Mouse (Mus musculus) hindbrain, embryonic 16.5 days (tissue): Measurements from ENCODE around the gene Limch1. TPM values are rescaled to one million over a fixed set of nuclear protein-coding genes. Genes with fewer than 3 reads are reported as not detected.

Experiments
- ATAC-seq: fragments of 200-750 bp; cut with Nextera tagmentation; 2 replicates; pipeline ENCODE4 v1.8.0; 2017; ENCODE audit warnings: moderate TSS enrichment, moderate library complexity
- H3K27ac ChIP-seq: fragments of 300-500 bp; sonication (generic); 2 replicates; pipeline ENCODE4 v1.5.1; 2014; ENCODE audit warnings: low read depth, mild to moderate bottlenecking, control low read depth, low read length, moderate library complexity
- H3K27me3 ChIP-seq: fragments of 300-500 bp; sonication (generic); replicated peaks from 2 replicates; pipeline ENCODE4 v1.6.1; 2014; ENCODE audit warnings: low read length; ENCODE audit not compliant: control insufficient read depth, insufficient read depth
- H3K36me3 ChIP-seq: fragments of 300-500 bp; sonication (generic); 2 replicates; pipeline ENCODE4 v1.6.1; 2014; ENCODE audit warnings: mild to moderate bottlenecking, low read length, moderate library complexity, mixed read lengths; ENCODE audit not compliant: control insufficient read depth, insufficient read depth
- H3K4me1 ChIP-seq: fragments of 300-500 bp; sonication (generic); 2 replicates; pipeline ENCODE4 v1.6.1; 2014; ENCODE audit warnings: low read depth, low read length; ENCODE audit not compliant: control insufficient read depth, insufficient read depth
- H3K4me2 ChIP-seq: fragments of 300-500 bp; sonication (generic); 2 replicates; pipeline ENCODE4 v1.6.1; 2014; ENCODE audit warnings: mild to moderate bottlenecking, low read length, control low read depth, moderate library complexity
- H3K4me3 ChIP-seq: fragments of 300-500 bp; sonication (generic); 2 replicates; pipeline ENCODE4 v1.5.1; 2014; ENCODE audit warnings: mild to moderate bottlenecking, low read length, control low read depth, moderate library complexity
- H3K9ac ChIP-seq: fragments of 300-500 bp; sonication (generic); 2 replicates; pipeline ENCODE4 v1.6.1; 2014; ENCODE audit warnings: low read depth, mild to moderate bottlenecking, control low read depth, low read length, moderate library complexity
- H3K9me3 ChIP-seq: fragments of 300-500 bp; sonication (generic); 2 replicates; pipeline ENCODE4 v1.6.1; 2014; ENCODE audit warnings: mild to moderate bottlenecking, low read length, moderate library complexity; ENCODE audit not compliant: control insufficient read depth
- WGBS: fragments of 180-500 bp; shearing (Covaris S2); extraction: QIAGEN DNeasy Blood & Tissue Kit; methylation state at CpG from one replicate; pipeline ENCODE4 v1.1.7; 2014; 5-methylcytosine and 5-hydroxymethylcytosine counted together
- polyA plus RNA-seq: library from polyadenylated mRNA; unstranded; fragments of >200 nt; fragmentation: Nextera tagmentation; extraction: Ambion mirVana; gene quantifications from 2 replicates; pipeline ENCODE4 v1.2.1, GENCODE M21; 2015

Limch1 gene
- polyA plus RNA-seq, 1 experiment from 2014 or later = 48.4 TPM

- H3K36me3 ChIP-seq = no peaks in the 10 kb centered on the region
- H3K4me1 ChIP-seq = peaks cover 19% of the 10 kb centered on the region
- ATAC-seq = 0 out of 2 replicates have a peak, but pooled peaks have one; percentile 15
- no peaks in the 10 kb centered on the region for H3K9me3 ChIP-seq
- H3K4me3 ChIP-seq = peak overlapping the region; percentile 15
- peak overlapping the region; percentile 20; the same call in 1 of the 2 replicates for H3K27ac ChIP-seq
- H3K27me3 ChIP-seq = no peaks in the 10 kb centered on the region
- WGBS = 45% methylated on average over 19 of the region's 19 CpGs
- peak overlapping the region; percentile 58 for H3K4me2 ChIP-seq
- peak overlapping the region; percentile 51 for H3K9ac ChIP-seq
These were observed 223.5 kb downstream of the Limch1 start for GRCm38 (mm10) chr5:66968925-66969711.

- H3K27ac ChIP-seq = no peak overlapping the region
- H3K27me3 ChIP-seq = no peaks in the 10 kb centered on the region
- 83% methylated on average over 8 of the region's 8 CpGs for WGBS
- H3K4me3 ChIP-seq = no peak overlapping the region
- no peak overlapping the region for H3K9ac ChIP-seq
- H3K4me1 ChIP-seq = peaks cover 4% of the 10 kb centered on the region; the same call in 1 of the 2 replicates
- H3K9me3 ChIP-seq = no peaks in the 10 kb centered on the region
- H3K36me3 ChIP-seq = peaks cover 9% of the 10 kb centered on the region
- ATAC-seq = 0 out of 2 replicates have a peak, but pooled peaks have one; percentile 32
- H3K4me2 ChIP-seq = no peak overlapping the region
These were observed 230.0 kb downstream of the Limch1 start for GRCm38 (mm10) chr5:66975621-66976020.

- ATAC-seq = peak; percentile 92
- Histone ChIP-seq H3K4me1 (peaks cover 4% of the 10 kb centered on the region; the same call in 1 of the 2 replicates), H3K9ac (no peak overlapping the region), H3K4me3 (no peak overlapping the region), H3K27me3 (no peaks in the 10 kb centered on the region), H3K4me2 (peak overlapping the region; percentile 17; the same call in 1 of the 2 replicates), H3K36me3 (peaks cover 6% of the 10 kb centered on the region), H3K27ac (peak overlapping the region; percentile 25), H3K9me3 (no peaks in the 10 kb centered on the region)
- 47% methylated on average over 19 of the region's 19 CpGs for WGBS
These were observed 233.9 kb downstream of the Limch1 start for GRCm38 (mm10) chr5:66979332-66980218.

DNA sequence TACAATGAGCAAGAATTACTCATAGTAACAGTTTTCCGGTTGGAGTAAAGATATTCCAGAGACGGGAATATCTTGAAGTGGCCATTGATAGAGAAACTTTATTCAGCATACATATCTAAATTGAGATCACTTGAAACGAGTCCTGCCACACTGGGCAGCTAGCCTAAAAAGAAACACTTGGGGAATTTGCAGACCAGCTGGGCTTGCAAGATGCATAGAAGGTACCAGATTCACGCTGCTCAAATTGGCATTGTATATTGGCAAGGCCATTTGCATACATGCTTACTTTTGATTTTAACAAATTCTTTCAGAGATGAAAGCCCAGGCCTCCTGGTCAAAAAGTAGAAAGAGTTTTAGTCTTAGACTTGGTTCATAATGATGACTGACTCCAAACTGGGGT lies 235.2 kb downstream of the Limch1 start:
- no peaks in the 10 kb centered on the region for H3K9me3 ChIP-seq

DNA sequence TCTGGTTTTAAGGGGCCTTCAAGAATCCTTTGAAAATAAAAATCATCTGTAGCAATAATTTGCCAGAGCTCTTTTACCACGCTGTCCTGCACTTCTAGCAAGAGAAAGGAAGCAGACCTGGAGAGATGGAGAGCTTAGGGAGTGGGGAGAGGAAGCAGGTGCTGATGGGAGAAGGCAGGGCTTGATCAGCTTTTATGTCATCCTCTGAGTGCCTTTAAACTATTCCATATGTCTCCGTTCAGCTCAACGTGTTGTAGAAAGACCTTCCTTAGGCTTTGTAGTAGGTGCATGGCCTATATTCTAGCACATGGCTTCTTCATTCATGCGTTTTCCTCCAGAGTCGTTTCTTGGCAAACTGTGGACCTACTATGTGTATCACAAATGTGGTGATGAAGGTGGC lies 237.5 kb downstream of the Limch1 start:
- no peaks in the 10 kb centered on the region for H3K27me3 ChIP-seq
- H3K9me3 ChIP-seq = no peaks in the 10 kb centered on the region
- ATAC-seq = no peak
- peaks cover 4% of the 10 kb centered on the region; the same call in 1 of the 2 replicates for H3K4me1 ChIP-seq
- H3K4me2 ChIP-seq = no peak overlapping the region
- no peak overlapping the region for H3K4me3 ChIP-seq
- 84% methylated on average over 5 of the region's 5 CpGs for WGBS
- no peak overlapping the region for H3K9ac ChIP-seq
- no peak overlapping the region for H3K27ac ChIP-seq
- no peaks in the 10 kb centered on the region for H3K36me3 ChIP-seq

More for the DNA sequence above, 235.2 kb downstream of the Limch1 start:
- ATAC-seq = no peak
- peaks cover 4% of the 10 kb centered on the region; the same call in 1 of the 2 replicates for H3K4me1 ChIP-seq
- H3K27me3 ChIP-seq = no peaks in the 10 kb centered on the region
- WGBS = 72% methylated on average over 4 of the region's 4 CpGs
- no peak overlapping the region for H3K9ac ChIP-seq
- H3K36me3 ChIP-seq = peaks cover 5% of the 10 kb centered on the region; the same call in 1 of the 2 replicates
- no peak overlapping the region for H3K4me3 ChIP-seq
- H3K4me2 ChIP-seq = no peak overlapping the region
- no peak overlapping the region for H3K27ac ChIP-seq

DNA sequence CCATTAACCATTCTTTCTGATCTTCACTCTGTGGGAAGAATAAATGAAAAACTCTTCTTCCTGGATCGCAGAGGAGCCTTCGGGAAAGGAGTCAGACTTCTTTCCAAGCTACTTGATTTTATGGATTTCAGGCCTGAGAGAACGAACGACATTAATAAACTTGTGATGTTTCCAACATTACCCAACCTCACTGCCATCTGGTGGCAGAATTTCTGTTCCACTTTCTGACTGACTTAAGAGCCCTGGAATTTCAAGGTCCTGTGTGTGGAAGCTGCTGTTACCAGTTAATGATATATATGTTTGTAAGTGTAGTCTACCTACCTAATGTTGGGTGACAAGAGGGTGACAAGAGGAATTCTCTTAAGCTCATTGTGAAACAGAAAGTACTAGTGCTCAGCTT lies 243.3 kb downstream of the Limch1 start:
- Histone ChIP-seq H3K27ac (no peak overlapping the region), H3K4me3 (no peak overlapping the region), H3K9me3 (no peaks in the 10 kb centered on the region), H3K9ac (no peak overlapping the region), H3K4me2 (no peak overlapping the region), H3K4me1 (no peaks in the 10 kb centered on the region), H3K36me3 (no peaks in the 10 kb centered on the region), H3K27me3 (no peaks in the 10 kb centered on the region)
- no peak for ATAC-seq
- WGBS = 63% methylated on average over 4 of the region's 4 CpGs

DNA sequence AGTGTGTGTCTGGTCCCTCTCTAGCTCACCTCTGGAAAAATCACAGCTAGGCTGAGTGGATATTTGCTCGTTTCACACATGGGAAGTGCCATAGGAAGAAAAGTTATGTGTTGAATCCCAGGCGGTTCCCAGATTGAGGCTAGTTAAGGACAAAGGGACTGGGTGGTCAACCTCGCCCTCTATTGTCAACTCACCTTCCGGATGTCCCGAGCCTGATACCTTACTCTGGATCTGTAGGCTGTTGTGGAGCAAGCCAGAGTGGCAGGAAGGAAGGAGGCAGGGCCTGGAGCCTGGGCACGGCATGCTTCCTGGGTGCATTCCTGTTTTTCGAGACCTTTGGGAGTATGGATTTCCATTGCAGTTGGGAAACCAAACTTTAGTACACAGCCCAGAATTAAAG lies 243.9 kb downstream of the Limch1 start:
- no peak for ATAC-seq
- Histone ChIP-seq H3K27ac (no peak overlapping the region), H3K9me3 (no peaks in the 10 kb centered on the region), H3K4me1 (no peaks in the 10 kb centered on the region), H3K9ac (no peak overlapping the region), H3K27me3 (no peaks in the 10 kb centered on the region), H3K36me3 (no peaks in the 10 kb centered on the region), H3K4me3 (no peak overlapping the region), H3K4me2 (no peak overlapping the region)
- 87% methylated on average over 7 of the region's 7 CpGs for WGBS

DNA sequence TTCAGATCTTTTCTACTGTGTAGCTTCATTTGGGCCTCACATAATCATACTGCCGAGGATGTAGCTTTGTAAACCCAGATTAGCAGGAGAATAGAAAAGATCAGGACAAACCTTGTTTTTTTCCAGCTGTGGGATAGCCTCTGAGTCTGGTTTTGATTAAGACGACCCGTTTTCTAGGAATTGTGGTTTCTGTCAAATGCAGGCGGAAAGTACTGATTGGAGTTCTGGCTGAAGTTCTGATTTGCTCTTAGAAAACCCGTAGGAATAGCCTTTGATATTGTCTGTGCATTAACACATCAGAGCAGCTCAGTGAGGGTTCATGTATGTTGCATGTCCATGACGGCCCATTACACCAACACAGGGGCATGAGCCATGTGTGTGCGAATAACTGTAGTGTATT lies 246.8 kb downstream of the Limch1 start:
- no peak overlapping the region for H3K9ac ChIP-seq

GRCm38 (mm10) chr5:66993076-66993475 lies 247.4 kb downstream of the Limch1 start:
- Histone ChIP-seq H3K4me3 (no peak overlapping the region), H3K4me1 (peaks cover 9% of the 10 kb centered on the region), H3K9me3 (no peaks in the 10 kb centered on the region), H3K9ac (no peak overlapping the region), H3K27ac (no peak overlapping the region), H3K36me3 (no peaks in the 10 kb centered on the region), H3K4me2 (no peak overlapping the region), H3K27me3 (no peaks in the 10 kb centered on the region)
- ATAC-seq = no peak
- WGBS = 43% methylated on average over 11 of the region's 11 CpGs

More for the DNA sequence above, 246.8 kb downstream of the Limch1 start:
- 84% methylated on average over 7 of the region's 7 CpGs for WGBS
- Histone ChIP-seq H3K36me3 (no peaks in the 10 kb centered on the region), H3K4me2 (no peak overlapping the region), H3K4me3 (no peak overlapping the region), H3K9me3 (no peaks in the 10 kb centered on the region), H3K4me1 (peaks cover 5% of the 10 kb centered on the region), H3K27me3 (no peaks in the 10 kb centered on the region), H3K27ac (no peak overlapping the region)
- ATAC-seq = no peak
